Mouse (Mus musculus): ENCODE measurements around the gene Lemd2.

DNA sequence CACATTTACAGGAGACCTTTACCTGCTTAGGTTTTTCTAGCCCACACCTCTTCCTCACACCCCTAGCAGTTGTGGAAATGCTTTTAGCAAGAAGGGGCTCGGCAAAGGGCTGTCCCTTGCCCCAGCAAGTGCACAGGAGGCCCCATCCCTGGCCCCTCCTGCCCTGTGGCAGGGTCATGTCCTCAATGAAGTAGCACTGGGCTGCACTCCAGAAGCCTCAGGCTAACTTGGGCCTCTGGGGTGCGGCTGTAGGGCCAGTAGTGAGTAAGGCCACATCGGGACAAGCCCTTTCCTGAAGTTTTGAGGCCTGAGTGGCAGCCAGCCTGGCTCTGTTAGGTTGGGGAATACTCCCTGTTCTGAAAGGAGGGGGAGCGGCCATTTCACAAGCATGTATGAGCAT is 43.4 kb downstream of the Lemd2 start:
- no peak for TF ChIP-seq CTCF (IDR thresholded peaks at IDR 0.05; ENCODE audit: low read depth, low read length)
- TF ChIP-seq POLR2A (IDR thresholded peaks at IDR 0.05; ENCODE audit: extremely low read depth, insufficient read depth, low read length) = no peak
